Comparison of ENCODE assay signal across 21 mouse cellular contexts in genomic region chr2:125411777-125412176, GRCm38 (mm10).
DNase-seq lines count a peak whose midpoint lies in the region; ATAC-seq lines count a peak whose summit lies in the region.
"Had no signal": no experiment of that assay in that cellular context is flagged by ENCODE, and none has a peak within 500 bp of the region (broad histone marks: within the 10 kb centered on the region; RNA-seq: fewer than 3 reads in every experiment).

No protein-coding gene starts in this region.

- ATAC-seq in embryonic facial prominence, embryonic 13.5 days (ENCODE audit: insufficient number of reproducible peaks, insufficient read depth, low FRiP score, low TSS enrichment, low read depth): no peak
- ATAC-seq in megakaryocyte, adult 5-6 weeks (ENCODE audit: poor library complexity, severe bottlenecking): no peak
- no peak for ATAC-seq in heart, embryonic 15.5 days (replicated peaks; ENCODE audit: insufficient number of reproducible peaks, insufficient read depth, low FRiP score, low read depth)
- ATAC-seq: forebrain, embryonic 14.5 days; intestine, embryonic 15.5 days; lung, postnatal 0 days had no signal

- H3K9ac ChIP-seq in embryonic facial prominence, embryonic 13.5 days: no peak overlapping the region
- H3K9ac ChIP-seq in heart, embryonic 15.5 days: no peak overlapping the region
- H3K9ac ChIP-seq: hindbrain, embryonic 14.5 days; intestine, embryonic 15.5 days; kidney, embryonic 15.5 days; limb, embryonic 12.5 days; liver, embryonic 14.5 days had no signal

- H3K4me2 ChIP-seq in embryonic facial prominence, embryonic 13.5 days: no peak overlapping the region
- no peak overlapping the region for H3K4me2 ChIP-seq in heart, embryonic 15.5 days
- H3K4me2 ChIP-seq: hindbrain, embryonic 14.5 days; intestine, embryonic 15.5 days; kidney, embryonic 15.5 days; limb, embryonic 12.5 days had no signal

- H3K4me1 ChIP-seq in embryonic facial prominence, embryonic 13.5 days: peaks cover 4% of the 10 kb centered on the region; the same call in 1 of the 2 replicates
- 0 out of 2 replicates have a peak, but pooled peaks cover 3% of the 10 kb centered on the region for H3K4me1 ChIP-seq in embryonic facial prominence, embryonic 10.5 days
- peaks cover 27% of the 10 kb centered on the region for H3K4me1 ChIP-seq in megakaryocyte, embryonic 14.5 days
- 0 out of 2 replicates have a peak, but pooled peaks cover 5% of the 10 kb centered on the region for H3K4me1 ChIP-seq in heart, embryonic 15.5 days (replicated peaks)
- H3K4me1 ChIP-seq: intestine, embryonic 15.5 days; kidney, embryonic 15.5 days; limb, embryonic 12.5 days; midbrain, embryonic 10.5 days had no signal

- no peaks in the 10 kb centered on the region for H3K27me3 ChIP-seq in embryonic facial prominence, embryonic 13.5 days
- H3K27me3 ChIP-seq in embryonic facial prominence, embryonic 10.5 days (replicated peaks; ENCODE audit: low read depth, poor library complexity, severe bottlenecking): no peaks in the 10 kb centered on the region
- no peaks in the 10 kb centered on the region for H3K27me3 ChIP-seq in megakaryocyte, embryonic 14.5 days (replicated peaks)
- H3K27me3 ChIP-seq in heart, embryonic 15.5 days: no peaks in the 10 kb centered on the region
- H3K27me3 ChIP-seq: intestine, embryonic 15.5 days; kidney, embryonic 15.5 days; limb, embryonic 12.5 days had no signal

- DNase-seq in embryonic facial prominence, embryonic 10.5 days (ENCODE audit: low spot score): no peak
- DNase-seq in adrenal gland, postnatal 36 days: no peak
- DNase-seq in left cerebral cortex, adult 8-10 months (ENCODE audit: low spot score in 2 of 2): no peak
- no peak for DNase-seq in urinary bladder, postnatal 14 days (ENCODE audit: low spot score)
- DNase-seq: adrenal gland, postnatal 10 days; cerebellum, adult 2 months; right cerebral cortex, adult 18-20 months had no signal

- no peaks in the 10 kb centered on the region for H3K9me3 ChIP-seq in embryonic facial prominence, embryonic 13.5 days
- H3K9me3 ChIP-seq in embryonic facial prominence, embryonic 10.5 days: no peaks in the 10 kb centered on the region
- no peaks in the 10 kb centered on the region for H3K9me3 ChIP-seq in megakaryocyte, embryonic 14.5 days
- H3K9me3 ChIP-seq in heart, embryonic 15.5 days (replicated peaks): no peaks in the 10 kb centered on the region
- H3K9me3 ChIP-seq: intestine, embryonic 15.5 days; kidney, embryonic 15.5 days; limb, embryonic 12.5 days; midbrain, embryonic 10.5 days had no signal

- WGBS in embryonic facial prominence, embryonic 13.5 days: 64% methylated on average over 3 of the region's 3 CpGs
- WGBS in embryonic facial prominence, embryonic 10.5 days: 76% methylated on average over 3 of the region's 3 CpGs
- 55% methylated on average over 3 of the region's 3 CpGs for WGBS in heart, embryonic 15.5 days

- peak overlapping the region; percentile 69; the same call in 1 of the 2 replicates for H3K27ac ChIP-seq in embryonic facial prominence, embryonic 13.5 days
- no peak overlapping the region for H3K27ac ChIP-seq in embryonic facial prominence, embryonic 10.5 days (replicated peaks)
- peak overlapping the region; percentile 69 for H3K27ac ChIP-seq in heart, embryonic 15.5 days
- H3K27ac ChIP-seq: hindbrain, embryonic 14.5 days; intestine, embryonic 15.5 days; kidney, embryonic 15.5 days; layer of hippocampus, adult 2 months; limb, embryonic 12.5 days; liver, embryonic 14.5 days; midbrain, embryonic 10.5 days had no signal

- H3K36me3 ChIP-seq in embryonic facial prominence, embryonic 13.5 days: peaks cover 12% of the 10 kb centered on the region
- no peaks in the 10 kb centered on the region for H3K36me3 ChIP-seq in embryonic facial prominence, embryonic 10.5 days (replicated peaks)
- no peaks in the 10 kb centered on the region for H3K36me3 ChIP-seq in megakaryocyte, embryonic 14.5 days (replicated peaks; ENCODE audit: low read length)
- H3K36me3 ChIP-seq in heart, embryonic 15.5 days: no peaks in the 10 kb centered on the region
- H3K36me3 ChIP-seq: intestine, embryonic 15.5 days had no signal

- no peak overlapping the region for H3K4me3 ChIP-seq in embryonic facial prominence, embryonic 13.5 days
- no peak overlapping the region for H3K4me3 ChIP-seq in embryonic facial prominence, embryonic 10.5 days
- peak overlapping the region; percentile 62 for H3K4me3 ChIP-seq in megakaryocyte, embryonic 14.5 days (replicated peaks)
- H3K4me3 ChIP-seq in heart, embryonic 15.5 days: no peak overlapping the region
- H3K4me3 ChIP-seq: erythroblast, embryonic 14.5 days; intestine, embryonic 15.5 days; kidney, embryonic 15.5 days; layer of hippocampus, adult 2 months; limb, embryonic 12.5 days; midbrain, embryonic 10.5 days had no signal
